Mouse (Mus musculus): ENCODE measurements around the gene Lclat1. TPM values are rescaled to one million over a fixed set of nuclear protein-coding genes. Genes with fewer than 3 reads are reported as not detected.
A peak's percentile ranks its signal among the peaks of the same experiment; 100 is the strongest.
"Not testable (repeated sequence)": the region's sequence is repeated elsewhere in the genome, so short reads cannot be mapped to it uniquely, and the experiment has no call there.

The Lclat1 gene
- total RNA-seq, 1 experiment from 2014 or later, result 10.7 TPM

DNA sequence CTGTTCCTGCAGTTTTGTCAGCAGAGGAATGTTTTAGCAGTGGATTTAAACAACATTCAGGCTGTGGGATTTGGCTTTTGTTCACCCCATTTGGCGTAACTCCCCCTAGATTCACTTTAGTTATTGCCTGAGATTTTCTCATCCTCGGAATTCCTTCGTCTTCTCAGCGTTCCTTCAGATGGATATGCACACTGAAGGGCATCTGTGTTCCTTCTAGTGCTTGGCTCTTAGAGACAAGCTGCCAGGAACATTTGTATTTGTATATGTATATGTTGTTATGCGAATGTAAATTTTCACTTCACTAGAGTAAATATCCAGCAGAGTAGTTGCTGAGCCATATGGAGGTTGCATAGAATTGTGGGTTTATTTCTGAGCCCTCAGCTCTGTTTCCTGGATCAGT is 12.8 kb downstream of the Lclat1 start:
- ATAC-seq (ENCODE audit: extremely low read depth, insufficient number of reproducible peaks, low FRiP score, poor library complexity, severe bottlenecking), result no peak

DNA sequence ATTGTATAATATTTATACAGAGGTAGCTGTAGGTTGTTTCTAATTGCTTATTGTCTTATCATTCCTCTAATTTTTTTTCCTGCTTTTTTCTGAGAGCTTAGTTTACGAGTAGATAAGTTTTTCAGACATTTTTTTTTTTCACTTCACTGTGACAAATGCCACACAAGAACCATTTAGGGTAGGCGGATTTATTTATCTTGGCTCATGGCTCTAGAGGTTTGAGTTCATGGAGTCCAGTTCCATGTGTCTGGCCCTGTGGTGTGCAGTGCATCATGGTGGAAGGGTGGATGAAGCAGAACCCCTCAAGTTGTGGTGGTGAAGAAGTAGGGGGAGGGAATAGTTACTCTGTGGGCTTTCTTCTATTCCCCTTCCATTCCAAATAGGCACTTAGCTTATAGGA is 13.9 kb downstream of the Lclat1 start:
- no peak for ATAC-seq (ENCODE audit: extremely low read depth, insufficient number of reproducible peaks, low FRiP score, poor library complexity, severe bottlenecking)

DNA sequence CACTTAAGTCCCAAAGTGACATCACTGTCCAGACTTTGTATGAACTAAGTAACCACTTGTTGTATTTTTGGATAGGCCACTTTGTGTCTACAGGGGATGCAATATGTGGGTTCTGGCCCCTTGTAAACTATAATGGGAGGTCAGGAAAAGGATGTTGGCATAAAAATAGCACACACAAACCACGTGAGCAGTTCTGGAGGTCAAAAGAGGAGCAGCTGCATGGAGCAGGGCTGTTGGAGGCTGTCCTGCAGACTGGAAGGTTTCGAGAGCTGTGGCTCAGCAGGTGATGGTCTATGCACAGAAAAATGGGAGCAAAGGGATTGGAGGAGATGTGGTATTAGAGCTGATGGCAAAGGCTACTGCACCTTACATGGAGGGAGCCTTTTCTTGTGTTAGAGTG is 18.6 kb downstream of the Lclat1 start:
- ATAC-seq (ENCODE audit: extremely low read depth, insufficient number of reproducible peaks, low FRiP score, poor library complexity, severe bottlenecking), result no peak

DNA sequence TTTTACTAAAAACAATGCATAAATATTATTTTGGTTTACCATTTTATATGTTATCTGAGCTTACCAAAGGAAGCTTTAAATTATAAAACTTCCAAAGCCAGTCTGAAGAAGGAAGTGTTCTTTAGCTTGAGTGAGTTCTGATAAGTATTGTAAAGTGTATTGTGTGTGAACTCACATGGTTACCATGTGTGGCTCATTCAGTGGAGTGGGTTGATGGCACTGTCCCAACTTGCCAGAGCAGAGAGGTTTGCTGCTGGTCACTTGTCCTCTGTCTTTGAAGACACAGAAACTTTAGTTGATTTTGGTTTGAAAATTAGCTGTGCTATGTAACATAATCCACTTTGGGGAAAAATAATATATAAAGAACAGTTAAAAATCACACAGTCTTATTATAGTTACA is 19.1 kb downstream of the Lclat1 start:
- no peak for ATAC-seq (ENCODE audit: extremely low read depth, insufficient number of reproducible peaks, low FRiP score, poor library complexity, severe bottlenecking)

DNA sequence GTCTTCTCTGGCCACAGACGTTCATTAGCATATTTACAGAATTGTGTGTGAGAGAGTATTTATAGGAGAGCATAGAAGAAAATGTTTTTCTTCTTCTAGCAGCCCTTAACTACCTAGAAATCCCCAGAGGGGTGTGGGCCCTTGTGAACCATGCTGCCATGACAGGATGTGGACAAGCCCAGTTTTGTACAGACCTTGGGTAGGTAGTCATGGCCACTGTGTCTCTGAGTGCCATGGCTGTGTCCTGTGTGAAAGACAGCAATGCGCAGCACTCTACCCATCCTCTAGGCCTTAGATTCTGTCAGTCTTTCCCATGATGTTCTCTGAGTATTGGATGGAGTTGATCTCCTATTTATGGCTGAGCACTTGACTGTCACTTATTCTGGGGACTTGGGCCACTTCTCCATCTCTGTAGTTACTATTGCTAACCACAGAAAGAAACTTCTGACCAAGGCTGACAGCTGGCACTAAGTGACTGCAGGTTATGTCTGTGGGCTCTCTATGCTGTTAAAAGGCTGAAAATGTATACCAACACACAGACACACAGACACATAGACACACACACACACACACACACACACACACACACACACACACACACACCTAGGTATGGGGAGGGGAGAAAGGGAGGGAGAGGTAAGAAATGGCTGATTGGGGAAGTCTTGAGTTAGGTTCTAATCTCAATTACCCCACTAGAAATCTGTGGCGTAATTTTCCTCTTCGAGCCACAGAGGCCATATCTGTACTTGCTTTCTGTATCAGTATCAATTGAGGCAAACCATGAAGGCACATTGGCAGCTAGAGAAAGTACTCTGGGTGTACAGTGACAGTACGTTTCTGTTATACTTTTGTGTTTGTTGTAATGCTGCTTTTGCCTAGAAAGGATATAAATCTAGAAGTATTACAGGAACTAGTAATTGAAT is 29.0 kb downstream of the Lclat1 start:
- peak; percentile 75 for ATAC-seq (ENCODE audit: extremely low read depth, insufficient number of reproducible peaks, low FRiP score, poor library complexity, severe bottlenecking)

DNA sequence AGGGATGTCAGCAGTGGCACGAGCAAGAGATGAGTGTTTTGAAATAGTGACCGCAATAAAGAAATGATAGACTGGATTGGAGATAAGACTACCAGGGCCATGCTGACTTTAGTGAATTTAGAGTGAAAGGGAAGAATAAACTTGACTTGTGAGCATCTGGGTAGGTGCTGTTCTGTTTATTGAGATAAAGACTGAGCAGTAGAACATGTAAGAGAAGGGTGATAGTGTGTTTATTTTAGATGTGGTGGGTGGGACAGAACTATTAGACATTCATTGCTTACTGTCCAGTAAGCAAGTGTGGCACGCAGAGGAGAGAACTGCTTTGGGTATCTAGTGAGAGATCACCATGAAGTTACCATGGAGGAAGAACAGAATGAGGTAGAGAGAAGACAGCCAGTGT is 30.4 kb downstream of the Lclat1 start:
- ATAC-seq (ENCODE audit: extremely low read depth, insufficient number of reproducible peaks, low FRiP score, poor library complexity, severe bottlenecking), result no peak

DNA sequence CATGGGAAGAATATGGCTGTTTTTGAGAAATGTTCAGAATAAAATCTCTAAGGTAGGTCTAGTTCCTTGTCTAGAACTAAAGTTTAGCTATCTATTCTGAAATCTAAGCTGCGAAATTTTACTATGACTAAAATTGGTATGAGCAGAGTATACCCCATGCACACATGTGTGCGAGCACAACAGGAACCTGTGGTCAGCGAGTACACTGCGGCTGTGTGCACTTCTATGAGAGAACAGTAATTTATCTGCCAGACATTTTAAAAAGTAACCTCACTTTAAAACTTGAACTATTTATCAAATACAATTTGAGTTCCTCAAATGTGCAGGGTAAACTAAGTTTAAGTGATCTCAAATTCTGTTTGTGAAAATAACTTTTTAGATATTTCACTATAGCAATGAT is 34.2 kb downstream of the Lclat1 start:
- peak; percentile 41; the same call in 1 of the 2 replicates for ATAC-seq (ENCODE audit: extremely low read depth, insufficient number of reproducible peaks, low FRiP score, poor library complexity, severe bottlenecking)

DNA sequence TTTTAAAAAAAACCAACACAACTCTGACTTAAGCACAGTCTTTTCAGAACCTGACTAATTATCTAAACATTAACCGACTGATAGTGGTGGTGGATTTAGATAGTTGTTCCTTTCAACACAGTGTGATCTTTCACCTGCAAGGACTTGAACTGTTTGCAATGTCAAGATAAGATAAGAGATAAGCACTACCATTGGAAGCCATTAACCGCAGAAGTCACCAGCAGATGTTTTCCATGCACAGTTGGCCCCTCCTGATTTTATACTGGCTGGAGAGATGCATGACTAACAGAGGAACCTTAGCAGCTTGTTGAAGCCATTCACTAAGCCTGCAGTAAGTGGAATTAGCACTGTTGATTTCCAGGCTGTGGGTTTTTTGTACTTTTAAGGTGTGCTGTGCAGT is 34.7 kb downstream of the Lclat1 start:
- ATAC-seq (ENCODE audit: extremely low read depth, insufficient number of reproducible peaks, low FRiP score, poor library complexity, severe bottlenecking), result no peak

DNA sequence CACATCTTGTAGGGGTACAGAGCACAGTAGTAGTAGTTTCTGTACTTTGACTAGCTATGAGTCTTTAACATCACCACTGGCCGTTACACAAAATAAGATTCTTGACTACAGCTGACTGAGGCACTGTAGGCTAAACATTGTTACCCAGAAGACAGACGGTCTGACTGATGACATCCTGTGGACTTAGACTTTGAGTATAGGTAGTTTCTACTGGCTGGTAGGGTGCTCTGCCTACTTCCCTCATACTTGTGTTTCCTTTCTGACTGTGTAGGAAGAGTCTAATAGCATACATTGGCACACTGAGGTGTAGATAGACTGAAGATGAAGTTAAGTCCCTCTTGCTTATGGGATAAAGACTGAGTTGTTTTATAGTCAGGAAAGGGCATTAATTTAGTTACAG is 37.6 kb downstream of the Lclat1 start:
- ATAC-seq (ENCODE audit: extremely low read depth, insufficient number of reproducible peaks, low FRiP score, poor library complexity, severe bottlenecking), result no peak

DNA sequence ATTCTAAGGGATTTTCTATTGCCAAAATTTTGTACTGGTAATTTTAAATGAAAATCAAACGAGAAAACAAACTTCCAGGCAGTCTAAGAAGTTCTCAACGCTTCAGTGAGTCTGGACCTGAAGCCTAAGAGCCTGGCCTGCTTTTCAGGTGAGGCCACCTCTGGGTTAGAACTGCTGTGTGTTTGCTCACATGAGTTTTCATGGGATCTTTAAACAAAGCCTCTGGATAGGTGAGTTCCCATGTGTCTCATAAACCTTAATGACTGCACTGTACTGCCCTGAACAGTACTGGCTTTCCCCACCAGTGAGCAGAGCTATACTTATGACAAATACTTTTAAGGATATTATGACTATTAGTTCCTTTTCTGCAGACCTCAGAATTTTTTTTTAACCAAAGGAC is 40.8 kb downstream of the Lclat1 start:
- no peak for ATAC-seq (ENCODE audit: extremely low read depth, insufficient number of reproducible peaks, low FRiP score, poor library complexity, severe bottlenecking)

DNA sequence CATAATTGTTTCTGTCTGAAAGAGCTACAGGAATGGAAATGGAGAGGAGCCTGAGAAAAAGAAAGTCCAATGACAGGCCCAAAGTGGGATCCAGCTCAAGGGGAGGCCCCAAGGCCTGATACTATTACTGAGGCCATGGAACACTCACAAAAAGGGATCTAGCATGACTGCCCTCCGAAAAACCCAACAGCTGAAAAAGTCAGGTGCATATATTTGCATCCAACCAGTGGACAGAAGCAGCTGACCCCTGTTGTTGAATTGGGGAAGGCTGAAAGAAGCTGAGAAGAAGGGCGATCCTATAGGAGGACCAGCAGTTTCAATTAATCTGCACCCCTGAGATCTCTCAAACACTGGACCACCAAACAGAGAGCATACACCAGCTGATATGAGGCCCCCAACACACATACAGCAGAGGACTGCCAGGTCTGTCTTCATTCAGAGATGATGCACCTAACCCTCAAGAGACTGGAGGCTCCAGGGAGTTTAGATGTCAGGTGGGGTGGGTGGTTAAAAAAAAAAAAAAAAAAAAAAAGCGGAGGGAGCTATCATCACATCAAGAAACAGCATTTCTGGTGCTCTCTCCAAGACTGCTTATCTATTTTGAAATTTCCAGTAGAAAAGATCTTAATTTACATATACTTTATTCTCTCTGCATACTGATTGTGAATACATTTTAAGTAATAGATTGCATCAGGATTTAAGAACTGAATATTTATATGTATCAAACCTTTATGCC is 45.2 kb downstream of the Lclat1 start:
- not testable (repeated sequence) for ATAC-seq (ENCODE audit: extremely low read depth, insufficient number of reproducible peaks, low FRiP score, poor library complexity, severe bottlenecking)

DNA sequence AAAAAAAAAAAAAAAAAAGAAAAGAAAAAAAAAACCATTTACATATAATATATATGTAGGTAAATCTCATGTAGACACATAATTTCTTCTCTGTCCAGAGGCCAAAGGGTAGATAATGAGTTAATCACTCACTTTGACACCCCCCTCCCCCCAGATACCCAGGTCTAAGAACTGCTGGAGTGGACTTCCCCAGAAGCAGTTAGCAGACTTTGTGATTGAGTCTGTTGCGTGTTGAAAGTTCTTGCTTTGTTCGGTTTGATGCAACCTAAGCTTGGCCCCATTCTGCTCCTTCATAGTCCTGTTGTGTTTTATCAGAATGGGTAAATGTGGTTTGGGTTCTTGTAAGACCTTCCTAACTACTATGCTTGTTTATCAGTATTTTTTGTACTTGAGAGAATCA is 45.9 kb downstream of the Lclat1 start:
- no peak for ATAC-seq (ENCODE audit: extremely low read depth, insufficient number of reproducible peaks, low FRiP score, poor library complexity, severe bottlenecking)

DNA sequence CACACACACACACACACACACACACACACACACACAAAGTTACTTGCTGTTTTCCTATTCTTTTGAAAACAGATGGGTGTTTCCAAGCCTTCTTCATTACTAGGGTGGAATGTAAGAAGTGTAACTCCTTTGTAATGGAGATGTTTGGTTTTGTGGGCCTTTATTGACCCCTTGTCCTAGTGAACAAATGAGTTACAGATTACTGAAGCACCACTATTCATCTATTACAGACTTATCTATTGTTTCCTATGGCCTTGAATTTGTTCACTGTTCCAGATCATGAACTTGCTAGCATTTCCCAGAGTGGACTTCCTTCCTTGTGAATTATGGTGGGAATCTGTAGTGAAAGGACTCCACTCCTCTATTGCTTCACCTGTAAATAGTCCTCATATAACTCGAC is 48.8 kb downstream of the Lclat1 start:
- no peak for ATAC-seq (ENCODE audit: extremely low read depth, insufficient number of reproducible peaks, low FRiP score, poor library complexity, severe bottlenecking)

DNA sequence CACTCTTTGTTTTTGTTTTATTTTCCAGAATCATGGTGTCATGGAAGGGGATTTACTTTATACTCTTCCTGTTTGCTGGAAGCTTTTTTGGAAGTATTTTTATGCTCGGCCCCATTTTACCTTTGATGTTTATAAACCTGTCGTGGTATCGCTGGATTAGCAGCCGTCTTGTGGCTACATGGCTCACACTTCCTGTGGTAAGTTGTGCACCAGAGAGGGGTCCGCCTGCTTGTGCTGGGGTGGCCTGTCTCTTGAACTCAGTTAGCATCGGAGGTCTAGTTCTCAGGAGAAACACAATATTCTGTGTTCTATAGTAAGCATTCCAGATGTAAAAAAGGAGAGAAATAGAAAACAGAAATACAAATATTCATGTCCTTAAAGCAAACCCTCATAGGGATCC is 54.0 kb downstream of the Lclat1 start:
- no peak for ATAC-seq (ENCODE audit: extremely low read depth, insufficient number of reproducible peaks, low FRiP score, poor library complexity, severe bottlenecking)

DNA sequence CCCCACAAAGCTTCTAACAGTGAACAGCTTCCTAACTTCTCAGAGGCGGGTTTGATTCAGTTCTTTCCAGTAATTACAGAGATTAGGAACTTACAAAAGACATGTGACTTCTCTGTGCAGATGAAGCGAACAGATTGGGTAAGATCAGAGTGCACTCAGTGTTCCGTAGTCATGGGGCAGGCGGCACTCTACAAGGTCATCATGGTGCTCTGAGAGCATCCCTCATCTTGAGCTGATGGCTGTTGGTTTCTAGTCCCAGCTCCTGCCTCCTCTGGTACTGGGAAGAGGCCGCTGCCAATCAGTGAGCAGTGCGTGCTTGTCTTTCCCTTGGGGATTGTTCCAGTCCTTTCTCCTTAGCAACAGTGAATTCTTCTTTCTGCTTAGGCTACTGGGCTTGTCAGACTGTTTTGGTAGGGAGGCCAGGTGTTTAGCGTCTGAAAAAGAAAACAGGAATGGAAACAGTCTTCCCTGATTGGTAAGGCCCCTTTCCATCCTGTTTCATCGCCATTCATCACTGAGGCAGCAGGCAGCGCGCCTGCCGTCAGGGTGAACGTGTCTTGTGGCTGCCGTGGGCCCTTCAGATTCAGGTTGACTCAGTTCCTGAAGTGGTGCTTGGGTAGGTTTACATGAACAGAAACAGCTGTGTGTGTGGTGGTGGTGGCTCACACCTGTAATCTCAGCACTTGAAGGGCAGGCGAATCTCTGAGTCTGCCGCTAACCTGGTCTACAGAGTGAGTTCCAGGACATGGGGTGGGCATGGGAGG is 54.8 kb downstream of the Lclat1 start:
- peak; percentile 41; the same call in 1 of the 2 replicates for ATAC-seq (ENCODE audit: extremely low read depth, insufficient number of reproducible peaks, low FRiP score, poor library complexity, severe bottlenecking)

DNA sequence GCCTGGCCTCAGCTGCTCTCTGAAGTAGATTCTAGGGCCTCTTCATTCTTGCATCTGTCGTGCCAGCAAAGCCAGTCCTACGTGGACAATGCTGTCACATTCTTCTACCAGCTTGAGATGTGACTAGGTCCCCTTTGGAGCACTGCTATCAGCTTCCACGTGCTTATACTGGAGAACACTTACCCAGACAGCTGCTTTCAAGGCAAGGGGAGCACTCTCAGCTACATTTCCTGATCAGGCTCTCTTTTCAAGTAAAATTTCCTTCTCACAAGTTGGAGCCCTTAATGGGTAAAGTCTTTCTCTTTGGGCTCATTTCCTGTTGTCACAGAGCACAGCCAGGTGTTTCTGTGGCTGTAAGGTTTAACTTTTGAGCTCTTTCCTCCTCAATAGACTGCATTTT is 55.8 kb downstream of the Lclat1 start:
- ATAC-seq (ENCODE audit: extremely low read depth, insufficient number of reproducible peaks, low FRiP score, poor library complexity, severe bottlenecking), result peak; percentile 16; the same call in 1 of the 2 replicates

DNA sequence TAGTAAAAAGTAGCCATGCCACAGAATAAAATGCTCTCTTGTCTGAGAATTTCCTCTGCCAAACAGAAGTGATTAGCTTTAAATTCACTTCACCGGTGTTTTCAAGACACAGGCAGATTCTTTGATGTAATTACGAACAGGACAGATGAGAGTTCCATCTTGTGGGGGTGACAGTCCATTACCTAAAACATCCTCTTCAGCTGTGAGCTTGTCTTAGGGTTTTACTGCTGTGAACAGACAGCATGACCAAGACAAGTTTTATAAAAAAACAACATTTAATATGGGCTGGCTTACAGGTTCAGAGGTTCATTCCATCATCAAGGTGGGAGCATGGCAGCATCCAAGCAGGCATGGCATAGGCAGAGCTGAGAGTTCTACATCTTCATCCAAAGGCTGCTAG is 56.3 kb downstream of the Lclat1 start:
- no peak for ATAC-seq (ENCODE audit: extremely low read depth, insufficient number of reproducible peaks, low FRiP score, poor library complexity, severe bottlenecking)

DNA sequence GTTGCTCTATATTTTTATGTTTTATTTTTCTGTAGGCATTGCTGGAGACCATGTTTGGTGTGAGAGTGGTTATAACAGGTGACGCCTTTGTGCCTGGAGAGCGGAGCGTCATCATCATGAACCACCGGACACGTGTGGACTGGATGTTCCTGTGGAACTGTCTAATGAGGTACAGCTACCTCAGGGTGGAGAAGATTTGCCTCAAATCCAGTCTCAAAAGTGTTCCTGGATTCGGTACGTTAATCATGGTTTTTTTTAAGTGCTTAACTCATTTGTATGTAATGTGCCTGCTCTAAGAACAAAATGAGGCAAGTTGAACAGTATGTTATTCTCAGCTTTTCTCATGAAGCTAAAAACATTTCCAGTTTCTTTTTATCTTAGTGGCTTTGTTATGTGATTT is 61.7 kb downstream of the Lclat1 start:
- ATAC-seq (ENCODE audit: extremely low read depth, insufficient number of reproducible peaks, low FRiP score, poor library complexity, severe bottlenecking), result no peak

DNA sequence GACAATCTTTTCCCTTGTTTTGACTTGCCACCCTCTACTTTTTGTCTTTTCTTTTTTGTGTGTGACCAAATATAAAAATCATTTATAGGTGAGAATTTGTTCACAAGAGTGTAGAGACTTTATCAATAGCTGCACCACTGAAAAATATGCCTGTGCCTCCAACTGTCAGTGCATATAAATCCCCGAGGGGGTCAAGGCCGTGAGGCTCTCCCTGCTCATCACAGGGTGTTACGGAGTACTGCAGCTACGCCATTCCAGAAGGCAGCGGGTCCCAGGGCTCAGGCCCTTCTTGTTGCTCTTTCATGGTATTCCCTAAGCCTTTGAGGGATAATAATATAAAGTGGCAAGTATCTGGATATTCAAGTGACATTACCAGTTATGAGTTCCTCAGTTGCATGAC is 62.4 kb downstream of the Lclat1 start:
- no peak for ATAC-seq (ENCODE audit: extremely low read depth, insufficient number of reproducible peaks, low FRiP score, poor library complexity, severe bottlenecking)

Measured in neutrophil, adult 5-6 weeks (primary cell).